Mouse (Mus musculus) brain, embryonic 18.5 days (tissue): ENCODE results near the gene Slc22a13.

Experiments
- DNase-seq: peaks from one replicate; pipeline ENCODE4 v3.0.0-alpha.2; 2012; ENCODE audit warnings: low read depth, low spot score

Gene Slc22a13

GRCm38 (mm10) chr9:119201653-119202052 is 7.2 kb downstream of the Slc22a13 start:
- DNase-seq: no peak

- DNase-seq: no peak
These were observed 9.6 kb downstream of the Slc22a13 start for GRCm38 (mm10) chr9:119199151-119199861.

- DNase-seq: no peak
These were observed 16.5 kb downstream of the Slc22a13 start for GRCm38 (mm10) chr9:119192202-119192990.

- peak; percentile 14 for DNase-seq
These were observed 27.6 kb downstream of the Slc22a13 start for GRCm38 (mm10) chr9:119181241-119181728.

- DNase-seq: no peak
These were observed 29.6 kb downstream of the Slc22a13 start for GRCm38 (mm10) chr9:119179292-119179691.

GRCm38 (mm10) chr9:119167608-119168007 is 41.3 kb downstream of the Slc22a13 start:
- DNase-seq: no peak

- no peak for DNase-seq
These were observed 43.4 kb downstream of the Slc22a13 start for GRCm38 (mm10) chr9:119165548-119165947.

GRCm38 (mm10) chr9:119164743-119165142 is 44.2 kb downstream of the Slc22a13 start:
- no peak for DNase-seq

GRCm38 (mm10) chr9:119160689-119161088 is 48.2 kb downstream of the Slc22a13 start:
- no peak for DNase-seq

GRCm38 (mm10) chr9:119158861-119159260 is 50.0 kb downstream of the Slc22a13 start, which contains the start of gene Gm47289:
Gene Gm47289, plus strand, starts transcription at chr9:119159161.
- no peak for DNase-seq

- peak; percentile 26 for DNase-seq
These were observed 52.4 kb downstream of the Slc22a13 start, which contains the start of gene Acaa1b for GRCm38 (mm10) chr9:119156278-119157201. Gene Acaa1b, minus strand, starts transcription at chr9:119157093.

- no peak for DNase-seq
These were observed 53.1 kb downstream of the Slc22a13 start for GRCm38 (mm10) chr9:119155826-119156225.

GRCm38 (mm10) chr9:119155416-119155815 is 53.5 kb downstream of the Slc22a13 start:
- no peak for DNase-seq

- no peak for DNase-seq
These were observed 57.1 kb downstream of the Slc22a13 start for GRCm38 (mm10) chr9:119151751-119152150.

- DNase-seq: no peak
These were observed 59.3 kb downstream of the Slc22a13 start for GRCm38 (mm10) chr9:119149601-119150000.

GRCm38 (mm10) chr9:119146098-119146770 is 62.7 kb downstream of the Slc22a13 start:
- no peak for DNase-seq

- DNase-seq: no peak
These were observed 63.3 kb downstream of the Slc22a13 start for GRCm38 (mm10) chr9:119145638-119146037.

- DNase-seq: no peak
These were observed 63.8 kb downstream of the Slc22a13 start for GRCm38 (mm10) chr9:119145137-119145536.

- DNase-seq: no peak
These were observed 64.2 kb downstream of the Slc22a13 start for GRCm38 (mm10) chr9:119144696-119145095.

- DNase-seq: no peak
These were observed 65.5 kb downstream of the Slc22a13 start for GRCm38 (mm10) chr9:119143372-119143771.
